Mouse (Mus musculus) adrenal gland, postnatal 10 days (tissue): Measurements from ENCODE around the gene Rab30. TPM values are rescaled to one million over a fixed set of nuclear protein-coding genes. Genes with fewer than 3 reads are reported as not detected.

Experiments used
- DNase-seq: peaks from one replicate; pipeline ENCODE4 v3.0.0; 2021; ENCODE audit warnings: mixed read lengths
- total RNA-seq, 2 experiments: library from RNA; stranded (reverse); gene quantifications; 2 replicates each; pipeline ENCODE4 v1.2.3; 2021

The Rab30 gene
- total RNA-seq, 2 experiments from 2014 or later, result 7.9 to 10.0 TPM

DNA sequence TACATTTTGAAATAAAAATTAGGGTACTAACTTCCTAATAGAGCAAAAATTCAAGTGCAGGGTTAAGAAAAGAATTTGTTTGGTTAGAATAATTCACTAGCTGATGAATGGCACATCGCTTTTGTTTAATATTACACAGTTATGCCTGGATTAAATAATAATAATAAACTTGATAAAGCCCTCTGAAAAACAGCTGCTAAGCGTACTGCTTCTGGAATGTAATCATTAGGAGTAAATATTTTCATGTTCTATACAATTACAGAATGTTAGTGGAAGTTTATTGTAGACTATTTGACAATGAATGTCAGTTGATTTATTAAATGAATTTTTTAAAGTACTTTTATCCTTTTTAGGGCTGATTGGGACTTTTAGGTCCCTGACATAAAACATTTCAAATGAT, 100.9 kb downstream of the Rab30 start:
- DNase-seq, result no peak

DNA sequence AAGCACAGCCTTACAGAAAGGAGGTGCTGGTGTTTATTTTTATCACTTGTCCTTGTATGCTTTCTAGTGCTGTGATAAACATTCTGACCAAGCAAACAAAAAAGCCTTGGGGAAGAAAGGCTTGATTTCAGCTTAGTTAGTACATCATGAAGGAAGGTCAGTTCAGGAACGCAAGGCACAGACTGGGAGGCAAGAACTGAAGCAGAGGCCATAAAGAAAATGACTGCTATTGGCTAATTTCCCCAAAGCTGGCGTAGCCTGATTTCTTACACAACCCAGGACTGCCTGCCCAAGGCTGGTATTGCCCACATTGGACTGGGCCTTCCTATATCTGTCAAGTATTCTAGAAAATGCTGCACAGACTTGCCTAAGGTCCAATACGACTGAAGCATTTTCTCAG, 106.8 kb downstream of the Rab30 start:
- peak; percentile 17 for DNase-seq

DNA sequence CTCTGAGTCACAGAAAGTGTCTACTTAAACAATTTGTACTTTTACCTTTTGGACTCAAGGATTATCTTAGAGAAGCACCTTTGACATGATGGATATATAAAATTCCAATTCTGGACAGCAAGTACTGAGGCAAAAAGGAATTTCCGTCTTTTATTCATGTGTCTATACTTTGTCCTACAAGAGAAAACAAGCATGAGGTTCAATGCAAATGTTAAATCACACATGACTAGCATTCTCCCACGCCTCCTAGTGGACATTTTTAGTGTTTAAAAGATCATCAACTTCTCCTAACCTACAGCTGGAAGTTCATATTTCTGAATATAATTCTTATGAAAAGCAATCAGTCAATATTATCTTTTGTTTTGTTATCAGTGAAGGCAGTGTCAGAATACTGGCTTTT, 125.1 kb downstream of the Rab30 start:
- no peak for DNase-seq

DNA sequence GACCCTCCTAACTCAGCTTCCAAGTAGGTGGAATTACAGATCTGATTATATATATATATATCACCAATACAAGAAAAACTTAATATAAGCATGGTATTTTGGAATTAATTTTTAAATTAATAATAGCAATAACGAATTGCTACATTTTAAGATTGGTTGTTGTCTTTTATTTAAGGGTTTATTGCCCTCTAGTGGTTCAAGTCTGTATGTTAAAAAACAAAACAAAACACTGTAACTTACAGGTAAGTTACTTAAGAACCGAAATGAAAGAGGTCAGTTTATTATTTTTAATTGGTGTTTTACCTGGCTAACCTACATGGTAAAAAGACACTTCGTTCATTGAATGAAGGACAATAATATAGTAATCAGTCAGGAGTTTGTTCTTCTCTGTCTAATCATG, 128.8 kb downstream of the Rab30 start:
- DNase-seq, result no peak

DNA sequence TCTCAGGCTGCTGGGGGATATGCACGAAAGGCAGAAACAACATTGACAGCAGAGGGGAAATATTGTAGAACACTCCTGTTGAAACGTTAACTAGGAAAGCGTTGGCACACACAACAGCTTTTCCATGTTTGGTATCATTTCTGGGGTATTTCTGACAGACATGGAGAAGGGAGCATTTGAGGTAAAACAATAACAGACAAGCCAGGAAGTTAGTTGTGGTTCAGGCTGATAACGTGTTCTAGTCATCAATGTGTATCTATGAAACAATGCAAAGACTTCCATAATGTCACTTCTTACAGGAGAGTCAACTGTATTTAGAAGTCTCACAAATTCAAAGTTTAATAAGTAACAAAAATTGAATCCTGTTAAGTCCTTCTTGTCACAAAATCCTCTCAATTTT, 130.2 kb downstream of the Rab30 start:
- DNase-seq, result no peak

DNA sequence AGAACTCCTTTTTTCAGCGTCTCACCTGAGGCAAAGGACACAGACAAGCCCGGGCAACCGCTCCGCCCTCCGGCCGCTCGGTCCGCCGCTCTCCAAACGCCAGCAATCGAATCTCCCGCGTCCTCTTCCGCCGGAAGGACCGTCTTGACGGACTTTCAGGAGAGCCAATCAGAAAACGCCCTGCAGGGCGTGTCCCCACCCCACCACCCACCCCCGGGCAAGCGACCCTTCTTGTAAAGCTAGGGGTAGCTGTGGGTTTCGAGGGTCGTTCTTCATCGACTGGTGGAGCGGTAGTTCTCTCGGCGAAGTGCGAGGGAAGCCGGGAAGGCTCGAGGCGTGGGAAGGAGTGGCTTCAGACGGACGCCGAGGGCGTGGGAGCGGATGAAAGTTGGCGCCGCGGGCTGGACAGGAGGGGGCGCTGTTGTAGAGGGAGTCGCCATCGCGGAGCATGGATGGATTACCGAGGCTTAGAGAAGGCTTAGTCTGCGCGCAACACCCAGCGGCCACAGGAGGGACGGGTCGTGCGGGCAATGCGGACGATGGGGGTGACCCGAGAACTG, 132.8 kb downstream of the Rab30 start, which contains the start of the genes Ddias and Prcp:
Gene Ddias (minus strand): TSS at position 132 of the 560 bp plus-strand sequence.
Gene Prcp (plus strand): TSS at position 355 of the 560 bp plus-strand sequence.
- peak; percentile 96 for DNase-seq

DNA sequence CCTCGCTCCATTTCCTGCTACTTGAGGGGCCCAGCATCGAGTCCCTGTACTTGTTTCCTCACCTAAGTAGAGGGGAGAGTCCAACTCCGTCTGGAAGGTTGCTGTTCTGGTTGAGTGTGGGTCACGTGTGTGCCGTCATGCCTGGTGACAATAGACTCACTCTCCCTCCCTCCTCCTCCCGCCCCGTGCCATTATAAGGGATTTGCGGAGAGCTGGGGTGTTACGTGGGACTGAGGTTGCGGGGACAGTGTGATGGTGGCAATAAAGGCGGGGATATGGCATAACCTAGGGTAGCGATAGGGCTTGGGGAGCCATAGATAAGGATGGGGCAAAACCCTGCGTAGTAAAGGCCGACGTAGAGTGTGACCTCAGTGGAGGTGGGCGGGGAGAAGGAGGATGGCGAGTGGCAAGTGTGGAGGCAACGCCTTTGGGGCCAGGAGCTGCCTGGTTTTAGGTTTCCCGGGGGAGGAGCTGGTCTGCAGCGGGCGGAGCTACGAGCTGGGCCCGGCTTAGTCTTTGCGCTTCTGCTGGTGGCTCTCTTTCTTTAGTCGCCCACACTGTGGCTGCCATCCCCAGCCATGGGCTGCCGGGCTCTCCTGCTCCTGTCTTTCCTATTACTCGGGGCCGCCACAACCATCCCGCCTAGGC, 133.5 kb downstream of the Rab30 start:
- peak; percentile 88 for DNase-seq

DNA sequence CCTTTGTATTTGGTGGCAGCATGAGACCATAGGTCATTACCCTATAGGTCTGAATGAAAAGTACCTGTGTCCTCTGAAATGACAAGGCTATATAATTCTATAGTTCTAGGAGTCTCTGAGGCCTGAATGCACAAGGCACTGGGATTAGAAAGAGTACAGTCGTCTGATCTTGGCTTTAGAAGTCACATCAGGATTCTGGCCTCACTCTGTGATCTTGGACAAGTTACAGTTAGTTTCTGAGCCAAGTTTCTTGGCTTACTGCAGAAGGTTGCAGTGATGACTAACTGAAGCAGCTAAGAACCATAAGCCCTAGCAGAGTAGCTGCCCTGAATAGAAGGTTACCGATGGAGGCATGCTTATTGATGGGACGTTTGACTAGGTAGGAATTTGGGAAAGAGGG, 134.7 kb downstream of the Rab30 start:
- DNase-seq, result peak; percentile 28

DNA sequence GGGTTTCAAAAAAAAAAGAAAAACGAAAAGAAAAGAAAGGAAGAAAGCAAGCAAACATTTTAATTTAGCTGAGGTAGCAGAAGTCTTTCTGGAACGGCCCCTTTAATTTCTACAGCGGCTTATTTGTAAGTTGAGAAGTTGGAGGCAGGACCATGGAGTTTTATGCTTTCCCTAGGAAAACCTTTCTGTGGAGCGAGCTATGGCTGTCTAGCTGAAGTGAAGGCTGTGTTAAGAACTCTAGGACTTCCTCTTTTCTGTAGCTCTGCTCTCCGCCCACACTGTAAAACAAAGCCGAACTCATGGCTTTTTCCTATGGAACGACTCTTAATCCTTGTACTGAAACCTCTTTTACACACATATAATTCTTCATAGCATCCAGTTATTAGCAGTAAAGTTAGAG, 135.1 kb downstream of the Rab30 start:
- DNase-seq, result no peak

DNA sequence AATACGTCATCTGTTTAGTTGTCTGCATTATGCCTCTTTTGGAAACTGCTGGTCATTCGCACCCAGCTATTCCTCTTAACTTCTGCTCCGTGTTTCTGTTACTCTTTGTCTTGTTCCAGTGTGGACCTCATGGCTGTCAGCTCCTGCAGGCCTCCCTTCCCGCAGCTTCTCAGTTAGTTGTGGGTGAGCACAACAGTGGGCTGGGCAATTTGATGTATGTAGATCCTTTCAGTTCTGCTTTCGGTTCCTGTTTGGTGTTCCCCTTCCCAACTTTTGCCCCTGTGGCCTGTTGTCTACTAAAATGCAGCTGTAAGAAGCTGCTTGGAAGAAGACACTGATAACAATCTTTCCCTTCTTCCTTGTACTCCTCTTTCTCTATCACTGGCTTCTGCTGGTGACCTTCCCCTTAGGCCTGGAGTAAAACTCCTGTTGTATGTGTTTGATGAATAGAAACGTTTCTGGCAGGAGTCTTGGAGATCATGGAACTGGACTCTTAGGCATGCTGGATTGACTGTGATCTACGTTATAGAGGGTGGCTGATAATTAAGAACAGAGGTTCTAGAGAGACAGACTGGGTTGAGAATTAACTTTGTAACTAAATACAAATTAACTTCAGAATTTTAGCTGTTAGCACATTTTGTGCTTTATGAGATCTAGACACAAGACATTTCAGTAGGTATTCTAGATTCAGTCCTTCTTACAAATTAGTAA, 137.3 kb downstream of the Rab30 start:
- DNase-seq, result no peak

DNA sequence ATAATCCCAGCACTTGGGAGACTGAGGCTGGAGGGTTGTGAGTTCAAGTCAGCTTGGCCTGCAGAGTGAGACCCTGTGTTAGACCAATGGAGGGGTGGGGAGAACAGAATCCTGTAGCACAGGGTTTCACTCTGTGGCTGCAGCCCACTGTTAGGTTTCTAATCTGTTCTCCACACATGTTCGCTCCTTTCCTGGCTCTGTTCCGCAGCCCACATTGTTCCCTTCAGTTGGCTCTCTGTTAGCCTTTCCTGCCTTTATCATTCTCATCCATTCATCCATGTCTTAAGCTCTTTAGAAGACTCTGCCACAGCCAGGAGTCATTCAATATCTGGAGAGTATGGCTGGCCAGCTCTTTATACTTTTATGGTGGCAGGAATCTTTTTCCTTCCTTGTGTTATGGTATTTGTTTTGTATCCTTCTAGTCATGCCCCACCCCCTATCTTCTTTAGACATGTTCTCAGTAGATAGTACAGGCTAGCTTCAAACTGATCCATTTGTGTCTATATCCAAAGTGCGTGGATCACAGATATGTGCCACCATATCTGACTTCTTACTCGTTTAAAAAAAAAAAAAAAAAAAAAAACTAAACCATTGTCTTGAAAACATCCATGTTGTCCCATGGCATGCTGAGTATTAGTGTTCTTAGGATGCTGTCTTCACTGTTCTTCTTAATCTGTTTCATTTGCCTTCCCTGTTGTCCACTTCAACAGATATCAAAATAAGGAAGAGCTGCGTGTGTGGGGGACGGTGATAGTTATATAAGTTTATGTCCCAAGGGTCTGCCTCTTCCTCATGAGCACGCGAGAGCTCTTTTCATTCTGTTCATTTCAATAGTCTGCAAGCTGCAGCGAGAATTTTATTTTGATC, 142.7 kb downstream of the Rab30 start:
- no peak for DNase-seq

DNA sequence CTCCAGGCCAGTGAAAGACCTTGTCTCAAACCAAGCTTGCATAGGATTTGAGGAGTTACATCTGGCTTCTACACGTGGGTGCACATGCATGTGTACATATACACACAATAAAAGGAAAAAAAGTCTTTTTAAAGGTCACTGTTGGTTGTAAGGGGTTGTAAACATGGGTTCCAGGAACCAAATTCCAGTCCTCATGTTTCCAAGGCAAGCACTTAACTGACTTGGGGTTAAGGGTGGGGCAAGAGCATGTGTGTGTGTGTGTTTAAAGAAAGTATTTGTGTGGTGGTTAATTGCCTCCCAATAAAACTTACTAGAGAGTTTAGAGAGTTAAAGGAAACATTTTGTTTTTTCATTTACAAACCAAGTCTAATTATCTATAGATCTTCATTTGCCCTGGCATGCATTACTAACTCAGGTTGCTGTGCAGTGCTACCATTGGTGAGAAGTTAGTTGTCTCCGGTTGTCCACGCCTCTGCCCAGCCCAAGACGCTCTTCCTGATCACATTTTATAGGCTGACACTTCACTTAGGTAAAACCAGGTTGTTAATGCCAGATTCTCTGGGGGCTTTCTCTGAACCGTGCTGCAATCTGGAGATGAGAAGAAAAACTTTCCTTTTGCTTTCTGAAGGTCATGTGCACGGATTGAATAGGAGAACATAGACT, 143.7 kb downstream of the Rab30 start:
- no peak for DNase-seq

DNA sequence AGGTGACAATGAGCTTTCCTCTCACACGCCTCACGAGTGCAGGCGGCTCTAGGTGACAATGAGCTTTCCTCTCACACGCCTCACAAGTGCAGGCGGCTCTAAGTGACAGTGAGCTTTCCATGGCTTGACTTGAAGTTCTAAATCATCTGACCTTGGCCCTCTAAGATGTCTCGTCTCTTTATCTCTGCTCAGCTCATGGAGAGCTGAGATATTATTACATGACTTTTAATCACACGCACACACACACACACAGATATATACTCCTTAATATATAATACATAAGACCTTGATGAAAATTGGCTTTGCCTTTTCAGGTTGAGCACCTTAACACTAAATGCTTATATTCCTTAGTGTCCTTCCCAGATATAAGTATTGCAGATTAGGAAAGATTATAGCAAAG, 145.4 kb downstream of the Rab30 start:
- no peak for DNase-seq

DNA sequence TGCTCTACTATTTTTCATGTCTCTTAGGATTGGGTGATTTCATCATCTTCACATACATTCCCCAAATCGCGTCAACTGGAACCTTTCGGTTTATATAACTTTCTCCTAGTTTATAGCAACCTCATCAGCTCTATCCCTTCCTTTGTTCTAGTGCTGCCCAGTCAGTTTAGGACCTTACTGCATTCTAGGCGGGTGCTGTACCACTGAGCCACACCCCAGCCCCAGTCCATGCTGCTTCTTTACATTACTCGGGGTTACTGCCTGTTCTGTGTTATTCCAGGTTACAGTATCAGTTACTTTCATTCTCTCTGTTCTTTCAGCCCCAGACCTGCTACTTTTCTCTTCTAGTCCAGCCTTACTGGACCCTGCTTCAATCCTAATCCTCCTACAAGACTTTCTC, 145.8 kb downstream of the Rab30 start:
- DNase-seq, result no peak

DNA sequence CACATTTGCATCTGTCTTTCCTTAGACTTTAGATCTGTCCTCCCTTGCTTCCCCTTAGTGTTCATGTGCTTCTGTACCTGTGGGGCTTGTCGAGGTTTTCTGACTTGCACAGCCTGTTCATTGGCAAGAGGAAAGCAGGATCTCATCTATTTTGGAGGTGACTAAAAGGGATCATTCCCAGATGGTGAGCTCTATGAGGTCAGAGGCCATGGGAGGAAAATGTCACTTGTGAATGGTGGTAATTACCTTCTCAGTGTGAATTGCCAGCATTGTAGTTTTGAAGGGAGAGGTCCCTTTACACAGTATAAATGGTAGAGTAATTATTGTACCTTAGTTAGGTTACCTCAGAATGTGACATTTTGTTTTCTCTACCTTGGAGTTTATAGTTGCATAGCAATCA, 148.8 kb downstream of the Rab30 start:
- DNase-seq, result no peak

DNA sequence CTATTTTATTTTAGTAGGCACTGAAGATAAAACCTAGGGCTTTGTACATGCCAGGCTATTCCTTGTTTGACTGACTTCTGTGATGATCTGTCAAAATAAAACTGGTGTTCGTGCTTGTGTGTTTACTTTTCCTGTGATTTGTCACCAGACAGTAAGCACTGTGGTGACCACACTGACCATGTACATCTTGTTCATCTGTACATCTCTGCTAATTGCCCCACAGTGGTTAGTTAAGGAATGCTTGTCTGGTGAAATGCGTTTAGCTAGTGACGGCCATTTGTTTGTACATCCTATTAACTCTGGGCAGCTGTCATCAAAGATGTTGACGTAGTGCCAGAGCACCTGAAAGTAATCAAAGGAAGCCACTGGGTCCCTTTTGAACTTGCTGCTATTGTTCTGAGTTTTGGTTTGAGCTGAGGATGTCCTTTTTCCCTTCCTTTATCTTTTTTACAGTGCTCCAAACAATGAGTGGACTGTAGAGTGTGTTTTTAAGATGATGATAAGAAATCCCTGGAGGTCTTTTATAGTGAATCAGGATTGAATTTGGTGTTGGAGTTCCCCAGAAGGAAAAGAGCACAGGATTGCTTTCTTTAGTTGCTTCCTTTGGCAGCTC, 149.3 kb downstream of the Rab30 start:
- DNase-seq, result no peak

DNA sequence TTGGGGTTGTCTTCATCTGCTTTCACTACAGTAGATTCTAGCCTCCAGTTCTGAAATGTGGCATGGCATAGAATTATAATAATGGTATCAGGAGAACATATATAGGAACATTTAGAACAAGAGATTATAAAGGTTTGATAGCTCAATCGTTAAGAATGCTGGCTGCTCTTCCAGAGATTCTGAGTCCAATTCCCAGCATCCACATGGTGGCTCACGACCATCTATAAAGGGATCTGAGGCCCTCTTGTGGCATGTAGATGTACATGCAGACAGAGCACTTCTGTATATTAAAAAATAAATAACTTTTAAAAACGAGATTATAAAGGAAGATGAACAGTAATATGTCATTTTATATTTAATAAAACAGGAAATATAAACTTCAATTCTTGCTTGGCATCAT, 152.1 kb downstream of the Rab30 start:
- no peak for DNase-seq
